Comparison of ENCODE assay signal across 8 mouse cellular contexts in the genomic region with DNA sequence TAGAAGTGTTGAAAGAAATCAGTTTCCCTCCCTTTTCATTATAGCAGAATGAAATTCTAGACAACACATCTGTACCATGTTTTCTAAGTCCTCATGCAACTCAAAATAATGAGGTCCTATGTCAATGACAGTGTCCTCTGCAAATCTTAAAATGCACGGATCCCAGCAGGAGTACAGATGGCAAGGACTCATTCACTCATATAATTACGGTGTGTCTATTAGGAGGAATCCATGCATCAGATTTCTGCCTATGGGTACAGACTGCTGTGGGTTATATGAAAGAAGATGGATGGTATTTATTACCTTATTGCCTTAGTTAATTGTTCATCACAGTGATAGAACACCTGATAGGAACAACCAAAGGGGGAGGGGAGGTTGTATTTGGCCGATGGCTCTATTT.
A peak's percentile ranks its signal among the peaks of the same experiment; 100 is the strongest.
DNase-seq lines count a peak whose midpoint lies in the region; ATAC-seq lines count a peak whose summit lies in the region.

No protein-coding gene starts in this region.

- H3K9ac ChIP-seq in heart, embryonic 13.5 days, result peak overlapping the region; percentile 38
- no peak overlapping the region for H3K9ac ChIP-seq in embryonic facial prominence, embryonic 12.5 days
- H3K9ac ChIP-seq in intestine, embryonic 14.5 days (ENCODE audit: low read length), result no peak overlapping the region
- H3K9ac ChIP-seq in midbrain, embryonic 15.5 days, result no peak overlapping the region

- peak overlapping the region; percentile 49 for H3K4me2 ChIP-seq in heart, embryonic 13.5 days
- 0 out of 2 replicates have a peak overlapping the region, but pooled peaks have one; percentile 15 for H3K4me2 ChIP-seq in embryonic facial prominence, embryonic 12.5 days (replicated peaks)
- no peak overlapping the region; the same call in 1 of the 2 replicates for H3K4me2 ChIP-seq in intestine, embryonic 14.5 days (ENCODE audit: low read length)
- H3K4me2 ChIP-seq in midbrain, embryonic 15.5 days, result no peak overlapping the region

- H3K4me1 ChIP-seq in heart, embryonic 13.5 days, result peaks cover 34% of the 10 kb centered on the region
- peaks cover 18% of the 10 kb centered on the region for H3K4me1 ChIP-seq in embryonic facial prominence, embryonic 12.5 days
- H3K4me1 ChIP-seq in intestine, embryonic 14.5 days (replicated peaks; ENCODE audit: control insufficient read depth, insufficient read depth, low read length), result peaks cover 10% of the 10 kb centered on the region
- peaks cover 24% of the 10 kb centered on the region for H3K4me1 ChIP-seq in midbrain, embryonic 15.5 days

- 54% methylated on average over 3 of the region's 3 CpGs for WGBS in heart, embryonic 13.5 days
- WGBS in embryonic facial prominence, embryonic 12.5 days, result 36% methylated on average over 3 of the region's 3 CpGs
- WGBS in intestine, embryonic 14.5 days, result 34% methylated on average over 3 of the region's 3 CpGs
- 38% methylated on average over 3 of the region's 3 CpGs for WGBS in midbrain, embryonic 15.5 days

- no peaks in the 10 kb centered on the region for H3K27me3 ChIP-seq in heart, embryonic 13.5 days (replicated peaks)
- H3K27me3 ChIP-seq in embryonic facial prominence, embryonic 12.5 days, result no peaks in the 10 kb centered on the region
- H3K27me3 ChIP-seq in intestine, embryonic 14.5 days (replicated peaks; ENCODE audit: control insufficient read depth, insufficient read depth, low read length), result no peaks in the 10 kb centered on the region
- H3K27me3 ChIP-seq in midbrain, embryonic 15.5 days (replicated peaks), result no peaks in the 10 kb centered on the region

- no peak overlapping the region for H3K4me3 ChIP-seq in heart, embryonic 13.5 days
- no peak overlapping the region for H3K4me3 ChIP-seq in embryonic facial prominence, embryonic 12.5 days
- no peak overlapping the region for H3K4me3 ChIP-seq in intestine, embryonic 14.5 days (ENCODE audit: low read depth, low read length)
- H3K4me3 ChIP-seq in midbrain, embryonic 15.5 days, result no peak overlapping the region

- no peak for DNase-seq in heart, postnatal 36 days
- DNase-seq in intestine, embryonic 14.5 days (ENCODE audit: low spot score), result no peak
- no peak for DNase-seq in cerebellum, adult 11 months
- DNase-seq in gastrocnemius, postnatal 25 days, result no peak
- no peak for DNase-seq in layer of hippocampus, postnatal 36 days

- ATAC-seq in heart, embryonic 13.5 days (ENCODE audit: extremely low read depth, insufficient number of reproducible peaks, low FRiP score, low TSS enrichment), result no peak
- ATAC-seq in embryonic facial prominence, embryonic 12.5 days (ENCODE audit: insufficient number of reproducible peaks, insufficient read depth, low FRiP score, low TSS enrichment), result no peak
- ATAC-seq in intestine, embryonic 14.5 days (replicated peaks; ENCODE audit: low FRiP score, low TSS enrichment, low read depth), result no peak
- 0 out of 2 replicates have a peak, but pooled peaks have one; percentile 4 for ATAC-seq in midbrain, embryonic 15.5 days (replicated peaks)

- no peaks in the 10 kb centered on the region for H3K9me3 ChIP-seq in heart, embryonic 13.5 days
- H3K9me3 ChIP-seq in embryonic facial prominence, embryonic 12.5 days, result no peaks in the 10 kb centered on the region
- no peaks in the 10 kb centered on the region for H3K9me3 ChIP-seq in intestine, embryonic 14.5 days (ENCODE audit: control insufficient read depth, low read length)
- H3K9me3 ChIP-seq in midbrain, embryonic 15.5 days, result no peaks in the 10 kb centered on the region

- H3K27ac ChIP-seq in heart, embryonic 13.5 days (replicated peaks), result peak overlapping the region; percentile 96
- H3K27ac ChIP-seq in embryonic facial prominence, embryonic 12.5 days, result peak overlapping the region; percentile 82
- H3K27ac ChIP-seq in intestine, embryonic 14.5 days (ENCODE audit: low read depth), result peak overlapping the region; percentile 91
- H3K27ac ChIP-seq in midbrain, embryonic 15.5 days, result peak overlapping the region; percentile 72

- intact Hi-C loops in heart, postnatal 36 days (cut with DNase I), result loop anchor here (2.0 to 5.0 kb wide), 2 partner anchors 81 to 200 kb away; partner anchors contain the start of gene Vim

- no peaks in the 10 kb centered on the region for H3K36me3 ChIP-seq in heart, embryonic 13.5 days
- no peaks in the 10 kb centered on the region for H3K36me3 ChIP-seq in embryonic facial prominence, embryonic 12.5 days
- no peaks in the 10 kb centered on the region for H3K36me3 ChIP-seq in intestine, embryonic 14.5 days (ENCODE audit: control insufficient read depth, insufficient read depth, low read length)
- H3K36me3 ChIP-seq in midbrain, embryonic 15.5 days (replicated peaks), result no peaks in the 10 kb centered on the region

Comparison
In these comparisons a context has a peak if more than half of its experiments do, and no peak if none do; other contexts are left out.
1. H3K4me2 ChIP-seq: peak in heart, embryonic 13.5 days (single experiment) and embryonic facial prominence, embryonic 12.5 days (single experiment); none in intestine, embryonic 14.5 days (single experiment) and midbrain, embryonic 15.5 days (single experiment).
2. Peak in every context shown above with its lines, with median percentiles within 50 percentile points of each other: H3K27ac ChIP-seq.